Mouse (Mus musculus) forebrain, embryonic 11.5 days (tissue): ENCODE data around the gene Defb11. TPM values are rescaled to one million over a fixed set of nuclear protein-coding genes. Genes with fewer than 3 reads are reported as not detected.
"Not testable (repeated sequence)": the region's sequence is repeated elsewhere in the genome, so short reads cannot be mapped to it uniquely, and the experiment has no call there.

ENCODE experiments used
- ATAC-seq: fragments of 200-750 bp; cut with Nextera tagmentation; replicated peaks from 2 replicates; pipeline ENCODE4 v1.8.0; 2017; ENCODE audit warnings: moderate TSS enrichment; ENCODE audit not compliant: low FRiP score
- DNase-seq: peaks from one replicate; pipeline ENCODE4 v3.0.0-alpha.2; 2017; ENCODE audit warnings: low spot score
- H3K27ac ChIP-seq: fragments of 300-500 bp; sonication (generic); 2 replicates; pipeline ENCODE4 v1.5.1; 2014; ENCODE audit warnings: low read depth, low read length
- H3K27me3 ChIP-seq: fragments of 300-500 bp; sonication (generic); 2 replicates; pipeline ENCODE4 v1.6.1; 2014; ENCODE audit warnings: mild to moderate bottlenecking, low read length, mixed read lengths; ENCODE audit not compliant: control insufficient read depth, insufficient read depth
- H3K36me3 ChIP-seq: fragments of 300-500 bp; sonication (generic); 2 replicates; pipeline ENCODE4 v1.6.1; 2014; ENCODE audit warnings: mild to moderate bottlenecking, low read length, moderate library complexity, mixed read lengths; ENCODE audit not compliant: control insufficient read depth, insufficient read depth
- H3K4me1 ChIP-seq: fragments of 300-500 bp; sonication (generic); replicated peaks from 2 replicates; pipeline ENCODE4 v1.6.1; 2014; ENCODE audit warnings: low read length, mixed read lengths; ENCODE audit not compliant: control insufficient read depth, insufficient read depth
- H3K4me2 ChIP-seq: fragments of 300-500 bp; sonication (generic); 2 replicates; pipeline ENCODE4 v1.6.1; 2014; ENCODE audit warnings: low read depth, mild to moderate bottlenecking, low read length, moderate library complexity, mixed read lengths; ENCODE audit not compliant: severe bottlenecking
- H3K4me3 ChIP-seq: fragments of 300-500 bp; sonication (generic); 2 replicates; pipeline ENCODE4 v1.5.1; 2014; ENCODE audit warnings: low read depth, low read length
- H3K9ac ChIP-seq: fragments of 300-500 bp; sonication (generic); 2 replicates; pipeline ENCODE4 v1.6.1; 2014; ENCODE audit warnings: low read length
- H3K9me3 ChIP-seq: fragments of 300-500 bp; sonication (generic); 2 replicates; pipeline ENCODE4 v1.6.1; 2016; ENCODE audit warnings: low read length, mixed read lengths; ENCODE audit not compliant: control insufficient read depth
- WGBS: fragments of 180-500 bp; shearing (Covaris S2); extraction: QIAGEN DNeasy Blood & Tissue Kit; methylation state at CpG from one replicate; pipeline ENCODE4 v1.1.7; 2014; 5-methylcytosine and 5-hydroxymethylcytosine counted together
- polyA plus RNA-seq: library from polyadenylated mRNA; unstranded; fragments of >200 nt; fragmentation: Nextera tagmentation; extraction: Ambion mirVana; gene quantifications from 2 replicates; pipeline ENCODE4 v1.2.1, GENCODE M21; 2014

The Defb11 gene
- not detected in 2 replicates for polyA plus RNA-seq

- not testable (repeated sequence) for H3K36me3 ChIP-seq, H3K4me2 ChIP-seq, H3K4me3 ChIP-seq, H3K27ac ChIP-seq, H3K9ac ChIP-seq, ATAC-seq, H3K9me3 ChIP-seq, H3K4me1 ChIP-seq, H3K27me3 ChIP-seq
- DNase-seq: peak; percentile 53
These were observed at the start of gene Defb11 for GRCm38 (mm10) chr8:21906290-21906689. Gene Defb11, minus strand, starts transcription at chr8:21906412.

- no peaks in the 10 kb centered on the region for H3K9me3 ChIP-seq
- DNase-seq (peak; percentile 71), ATAC-seq (peak; percentile 30; the same call in 1 of the 2 replicates)
- H3K27ac ChIP-seq: no peak overlapping the region
- 8% methylated on average over 9 of the region's 9 CpGs for WGBS
- no peak overlapping the region for H3K9ac ChIP-seq
- H3K27me3 ChIP-seq: no peaks in the 10 kb centered on the region
- H3K4me1 ChIP-seq: no peaks in the 10 kb centered on the region
- H3K36me3 ChIP-seq: no peaks in the 10 kb centered on the region
- H3K4me3 ChIP-seq: no peak overlapping the region
- H3K4me2 ChIP-seq: no peak overlapping the region
These were observed 49.1 kb upstream of the Defb11 start for GRCm38 (mm10) chr8:21955321-21955720.

DNA sequence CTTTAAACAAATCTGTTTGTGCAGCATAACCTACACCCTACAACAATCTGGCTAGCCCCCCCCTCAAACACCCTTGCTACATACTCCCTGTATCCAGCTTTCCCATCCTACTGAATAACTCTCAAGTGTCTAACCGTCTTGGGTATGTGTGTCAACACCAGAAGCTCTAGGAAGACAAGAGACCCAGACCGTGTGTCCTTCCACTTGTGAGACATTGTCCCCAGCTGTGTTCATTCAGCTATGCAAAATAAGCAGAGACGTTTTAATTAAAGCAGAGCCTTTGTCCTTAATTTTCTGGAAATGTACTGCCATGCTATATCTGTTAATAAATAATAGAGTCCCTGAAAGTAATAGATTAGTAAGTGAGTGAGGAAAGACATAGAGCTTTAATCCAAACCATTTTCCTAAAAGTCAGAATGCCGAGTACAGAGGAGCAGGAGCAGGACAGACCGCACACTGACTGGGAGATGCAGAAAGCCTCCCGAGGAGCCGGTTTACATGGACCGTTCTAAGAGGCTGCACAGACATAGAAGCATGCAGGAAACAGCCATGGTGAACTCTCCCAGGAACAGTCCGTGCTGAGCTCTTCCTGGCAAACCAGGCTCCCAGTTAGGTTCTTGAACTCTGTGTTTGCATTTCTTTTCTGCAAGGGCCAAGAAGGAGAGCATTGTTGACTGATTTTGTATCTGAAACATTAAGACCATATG, 41.3 kb upstream of the Defb11 start:
- ATAC-seq: no peak
- no peaks in the 10 kb centered on the region for H3K4me1 ChIP-seq
- 67% methylated on average over 9 of the region's 9 CpGs for whole genome bisulfite sequencing

GRCm38 (mm10) chr8:21946462-21946861, 40.2 kb upstream of the Defb11 start, which contains the start of gene Defb13:
Gene Defb13, plus strand, starts transcription at chr8:21946762.
- H3K4me1 ChIP-seq: no peaks in the 10 kb centered on the region
- ATAC-seq: no peak

More for the DNA sequence above, 41.3 kb upstream of the Defb11 start:
- H3K9me3 ChIP-seq: no peaks in the 10 kb centered on the region
- H3K4me3 ChIP-seq: no peak overlapping the region
- DNase-seq: no peak
- H3K4me2 ChIP-seq: no peak overlapping the region
- no peaks in the 10 kb centered on the region for H3K36me3 ChIP-seq
- H3K27ac ChIP-seq: no peak overlapping the region
- no peak overlapping the region for H3K9ac ChIP-seq
- H3K27me3 ChIP-seq: no peaks in the 10 kb centered on the region

DNA sequence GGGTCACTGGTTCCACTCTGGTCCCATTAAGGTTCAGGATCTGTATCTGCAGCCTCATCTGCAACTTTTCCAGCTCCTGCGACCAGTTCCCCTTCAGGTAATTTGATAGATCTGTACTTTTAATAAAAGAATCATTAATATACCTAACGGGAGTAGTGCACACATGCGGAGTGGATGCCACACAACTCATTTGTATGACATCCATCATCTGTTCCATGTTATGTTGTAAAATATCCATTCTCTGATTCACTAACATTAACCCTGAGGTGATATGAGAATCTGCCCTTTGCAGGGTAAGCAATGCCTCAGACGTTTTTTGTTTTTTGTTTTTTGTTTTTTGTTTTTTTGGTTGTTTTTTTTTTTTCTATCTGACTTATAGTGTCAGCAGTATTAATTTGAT, 31.8 kb upstream of the Defb11 start, which contains the start of gene Defb35:
Gene Defb35 (plus strand): TSS at position 301 of the 400 bp plus-strand sequence.
- 88% methylated on average over 4 of the region's 4 CpGs for WGBS
- not testable (repeated sequence) for ATAC-seq, H3K27ac ChIP-seq, DNase-seq, H3K4me1 ChIP-seq, H3K27me3 ChIP-seq, H3K4me2 ChIP-seq, H3K36me3 ChIP-seq, H3K9me3 ChIP-seq, H3K9ac ChIP-seq, H3K4me3 ChIP-seq

More at GRCm38 (mm10) chr8:21946462-21946861, 40.2 kb upstream of the Defb11 start, which contains the start of gene Defb13:
- H3K4me3 ChIP-seq: no peak within 1 kb of the TSS
- H3K9ac ChIP-seq: no peak within 1 kb of the TSS
- no peak within 1 kb of the TSS for H3K4me2 ChIP-seq
- no peaks in the 10 kb centered on the region for H3K27me3 ChIP-seq
- 76% methylated on average over 6 of the region's 6 CpGs for WGBS
- no peaks in the 10 kb centered on the region for H3K9me3 ChIP-seq
- H3K27ac ChIP-seq: no peak within 1 kb of the TSS
- DNase-seq: no peak
- no peaks in the 10 kb centered on the region for H3K36me3 ChIP-seq

GRCm38 (mm10) chr8:21932610-21933009, 26.4 kb upstream of the Defb11 start, which contains the start of gene Defb15:
Gene Defb15, minus strand, starts transcription at chr8:21932710.
- no peak for ATAC-seq
- H3K36me3 ChIP-seq: no peaks in the 10 kb centered on the region
- no peaks in the 10 kb centered on the region for H3K9me3 ChIP-seq
- H3K4me1 ChIP-seq: no peaks in the 10 kb centered on the region
- no peaks in the 10 kb centered on the region for H3K27me3 ChIP-seq
- WGBS: 89% methylated on average over 6 of the region's 6 CpGs
- no peak within 1 kb of the TSS for H3K4me3 ChIP-seq
- DNase-seq: no peak
- no peak within 1 kb of the TSS for H3K27ac ChIP-seq
- H3K4me2 ChIP-seq: no peak within 1 kb of the TSS
- no peak within 1 kb of the TSS for H3K9ac ChIP-seq

- not testable (repeated sequence) for H3K9ac ChIP-seq, H3K4me3 ChIP-seq, H3K27ac ChIP-seq, H3K9me3 ChIP-seq, DNase-seq, H3K36me3 ChIP-seq, H3K4me1 ChIP-seq, H3K27me3 ChIP-seq, H3K4me2 ChIP-seq, ATAC-seq
- 78% methylated on average over 3 of the region's 3 CpGs for WGBS
These were observed 24.5 kb upstream of the Defb11 start for GRCm38 (mm10) chr8:21930754-21931153.

GRCm38 (mm10) chr8:21915625-21916024, 9.4 kb upstream of the Defb11 start:
- H3K4me2 ChIP-seq: no peak overlapping the region
- no peak for ATAC-seq
- no peaks in the 10 kb centered on the region for H3K36me3 ChIP-seq
- no peak overlapping the region for H3K4me3 ChIP-seq
- H3K27me3 ChIP-seq: no peaks in the 10 kb centered on the region
- no peak overlapping the region for H3K9ac ChIP-seq
- WGBS: 79% methylated on average over 3 of the region's 3 CpGs
- DNase-seq: no peak
- H3K4me1 ChIP-seq: no peaks in the 10 kb centered on the region
- H3K9me3 ChIP-seq: no peaks in the 10 kb centered on the region
- H3K27ac ChIP-seq: no peak overlapping the region

- DNase-seq: no peak
- Histone ChIP-seq H3K27ac (no peak overlapping the region), H3K4me2 (no peak overlapping the region), H3K4me3 (no peak overlapping the region), H3K4me1 (no peaks in the 10 kb centered on the region), H3K9ac (no peak overlapping the region), H3K27me3 (no peaks in the 10 kb centered on the region), H3K9me3 (no peaks in the 10 kb centered on the region), H3K36me3 (no peaks in the 10 kb centered on the region)
- WGBS: 15% methylated on average over 2 of the region's 2 CpGs
- no peak for ATAC-seq
These were observed 6.3 kb upstream of the Defb11 start for GRCm38 (mm10) chr8:21912554-21912953.
